Mouse (Mus musculus) frontal cortex, postnatal 36 days (tissue): ENCODE data around the gene Dusp1.

Source experiments
- DNase-seq, 2 experiments: peaks; one replicate each; pipeline ENCODE4 v3.0.0; 2022; ENCODE audit warnings: low spot score in 2 of 2

The Dusp1 gene

DNA sequence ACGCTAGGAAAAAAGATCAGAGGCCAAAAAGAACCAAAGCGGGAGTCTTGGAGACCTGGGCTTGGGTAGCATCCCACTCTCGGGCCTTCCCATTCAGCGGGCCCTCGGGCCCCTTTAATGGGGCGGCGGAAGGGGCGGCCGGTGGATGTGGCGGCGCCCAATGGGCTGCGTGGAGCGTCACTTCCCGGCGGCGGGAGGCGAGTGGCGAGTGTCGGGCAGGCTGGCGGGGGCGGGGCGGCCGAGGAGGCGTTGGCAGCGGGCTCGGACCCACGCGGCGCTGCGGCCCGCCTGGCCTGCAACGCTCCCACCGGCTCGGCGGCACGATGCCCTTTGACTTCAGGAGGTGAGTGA lies 663 bp downstream of the Dusp1 start, which contains the start of gene Ergic1:
Gene Ergic1, plus strand, starts transcription at position 200 of the 351 bp plus-strand sequence.
- peak; percentile 88 to 92 for DNase-seq

DNA sequence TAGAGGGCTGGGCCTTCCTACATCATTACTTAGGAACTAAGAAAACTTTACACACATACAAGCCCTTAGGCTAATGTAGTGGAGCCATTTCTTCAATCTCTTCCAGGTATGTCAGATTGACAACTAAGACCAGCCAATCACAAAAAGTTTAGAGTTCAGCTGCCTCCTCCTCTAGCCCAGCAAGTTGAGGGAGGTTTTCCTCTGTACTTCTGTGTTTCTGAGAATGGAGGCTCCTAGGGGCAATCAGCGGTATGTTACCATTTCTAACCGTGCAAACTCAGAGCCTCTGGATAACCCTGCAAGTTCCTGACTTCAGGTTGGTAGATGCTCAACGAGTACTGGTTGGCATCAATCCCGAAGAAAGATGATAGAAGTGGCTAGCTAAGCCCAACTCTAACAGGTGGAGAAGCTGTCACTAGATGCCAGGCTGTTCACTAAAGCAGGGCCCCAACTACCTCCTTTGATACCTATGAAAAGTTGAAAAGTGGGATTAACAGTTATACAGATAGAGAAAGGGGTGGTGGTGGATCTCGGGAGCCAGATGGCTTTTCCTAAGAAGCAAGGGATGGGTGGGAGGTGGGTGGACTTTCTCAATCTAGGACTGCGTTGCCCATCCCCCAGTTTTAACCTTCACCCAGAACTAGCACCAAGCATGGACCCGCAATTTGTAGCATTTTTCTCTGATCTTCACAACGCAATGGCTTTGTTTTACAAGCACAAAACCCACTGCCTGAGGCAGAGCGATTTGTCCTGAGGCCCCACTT lies 1.2 kb downstream of the Dusp1 start:
- DNase-seq, result no peak

DNA sequence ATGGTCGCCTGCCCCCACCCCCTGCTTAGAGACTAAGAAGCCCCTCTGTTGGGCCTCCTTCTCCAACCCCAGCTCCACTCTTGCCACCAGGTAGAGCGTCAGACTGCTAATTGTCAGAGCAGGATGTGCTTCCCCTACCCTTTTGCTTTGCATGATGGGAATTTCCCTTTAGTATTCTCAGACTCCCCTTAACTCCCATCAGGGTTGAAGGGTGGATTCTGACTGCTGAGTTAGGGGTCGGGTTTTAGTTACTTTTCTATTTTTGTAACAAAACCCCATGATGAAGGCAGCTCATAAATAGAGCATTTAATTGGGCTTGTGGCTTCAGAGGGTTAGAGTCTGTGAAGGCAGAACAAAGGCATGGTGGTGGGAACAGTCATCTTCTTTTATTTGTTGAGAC lies 8.9 kb downstream of the Dusp1 start:
- no peak for DNase-seq

DNA sequence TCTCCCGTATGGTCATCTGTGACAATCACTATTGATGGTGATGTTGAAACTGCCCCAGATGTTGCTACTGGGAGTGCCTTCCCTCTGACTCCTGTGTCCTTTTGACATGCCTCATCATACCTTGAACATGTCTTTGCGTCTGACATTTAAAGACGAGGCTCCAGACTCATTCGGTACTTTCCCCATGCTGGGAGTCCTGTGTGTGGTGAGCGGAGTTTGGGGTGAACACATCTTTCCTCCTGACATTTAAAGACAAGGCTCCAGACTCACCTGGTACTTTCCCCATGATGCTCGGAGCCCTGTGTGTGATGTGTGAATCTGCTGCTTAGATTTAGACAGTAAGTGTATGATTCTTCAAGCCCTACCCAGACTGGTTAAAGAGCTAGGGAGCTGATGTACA lies 10.8 kb downstream of the Dusp1 start:
- DNase-seq, result no peak

DNA sequence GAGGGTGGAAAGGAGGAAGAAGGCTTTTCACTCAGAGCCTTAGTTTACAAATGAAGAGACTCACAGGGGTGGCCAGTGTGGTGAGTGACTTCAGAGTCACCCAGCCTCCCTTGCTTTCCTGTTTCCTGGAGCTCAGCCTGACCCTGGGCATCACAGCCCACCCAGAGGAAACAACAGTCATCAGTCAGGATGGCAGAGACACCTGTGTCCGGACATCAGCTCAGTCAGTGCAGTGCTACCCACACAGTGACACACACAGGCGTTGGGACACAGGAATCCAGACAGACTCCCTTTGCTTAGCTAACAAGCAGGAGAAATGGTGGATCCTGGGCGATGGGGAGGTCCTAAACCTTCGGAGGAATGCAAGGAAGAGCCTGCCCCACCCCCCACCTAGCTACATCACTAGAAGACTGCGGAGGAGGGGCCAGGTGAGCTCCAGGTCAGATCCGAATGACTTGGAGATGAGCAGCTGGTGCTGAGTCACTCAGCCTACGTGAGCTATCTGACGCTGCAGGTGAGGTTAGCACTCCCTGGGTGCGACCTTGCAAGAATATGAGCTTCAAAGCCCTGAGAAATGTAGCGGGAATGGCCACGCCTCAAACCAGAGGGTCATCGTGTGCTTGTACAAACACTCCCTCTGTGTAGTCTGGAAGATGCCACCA lies 12.6 kb downstream of the Dusp1 start:
- no peak for DNase-seq

DNA sequence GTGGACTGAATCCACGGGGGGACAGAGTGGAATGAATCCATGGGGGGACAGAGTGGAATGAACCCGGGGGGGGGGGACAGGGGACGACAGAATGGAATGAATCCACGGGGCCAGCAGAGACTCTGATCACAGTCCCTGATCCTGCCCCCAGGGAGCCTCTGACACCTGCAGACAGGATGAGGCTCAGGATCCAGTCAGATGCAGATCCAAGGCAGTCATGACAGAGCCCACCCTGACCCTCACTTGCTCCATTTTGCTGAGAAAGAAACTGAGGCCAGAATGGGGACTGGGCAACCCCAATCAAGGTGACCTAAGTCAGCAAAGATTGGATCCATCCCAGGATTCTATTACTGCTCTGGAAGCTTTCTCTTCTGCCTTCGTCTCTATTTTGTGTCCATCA lies 13.4 kb downstream of the Dusp1 start:
- DNase-seq, result no peak

DNA sequence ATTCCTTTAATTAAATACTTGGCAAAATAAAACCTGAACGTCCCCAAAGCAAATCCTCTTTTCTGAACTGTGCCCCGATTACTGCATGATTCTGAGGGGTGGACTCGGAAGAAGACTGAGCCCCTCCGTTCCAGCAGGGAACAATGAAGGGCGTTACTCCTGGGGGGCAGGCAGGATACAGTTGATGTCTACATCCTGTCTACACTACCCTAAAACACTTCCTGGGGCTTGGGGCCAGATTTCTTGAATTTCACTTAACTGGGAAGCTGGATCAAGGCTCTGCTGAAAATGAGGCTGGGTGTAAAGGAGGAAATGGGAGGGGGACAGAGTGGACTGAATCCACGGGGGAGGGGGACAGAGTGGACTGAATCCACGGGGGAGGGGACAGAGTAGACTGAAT lies 14.2 kb downstream of the Dusp1 start:
- DNase-seq, result no peak

DNA sequence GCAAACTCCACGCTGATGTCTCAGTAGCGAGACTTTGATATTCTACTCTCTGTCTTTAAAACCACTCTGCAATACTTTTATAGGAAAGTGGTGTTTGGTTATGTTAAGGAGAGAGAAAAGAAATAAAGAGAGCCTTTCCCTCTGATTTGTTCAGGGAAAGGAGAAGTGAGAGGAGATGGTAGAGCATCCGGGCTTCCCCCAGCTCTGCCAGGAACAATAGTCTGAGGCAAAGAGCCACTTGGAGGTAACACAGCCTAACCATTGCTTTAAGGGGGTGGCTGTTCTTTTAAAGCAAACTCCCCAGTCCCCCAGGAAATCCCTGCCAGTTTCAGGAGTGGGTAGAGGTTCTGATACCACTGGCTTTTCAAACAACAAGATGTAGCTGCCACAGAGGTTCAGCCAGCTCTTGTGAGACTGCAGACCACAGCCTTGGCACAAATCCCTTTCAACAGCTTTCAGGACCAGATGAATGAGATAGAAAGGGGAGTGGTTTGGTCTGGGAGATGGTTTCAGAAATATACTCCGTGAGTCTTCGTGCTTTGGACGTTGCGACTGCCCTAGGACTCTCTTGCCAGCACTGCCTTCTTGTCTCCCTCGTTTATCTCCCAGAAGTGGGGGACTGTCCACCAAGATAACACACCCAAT lies 17.5 kb downstream of the Dusp1 start:
- no peak for DNase-seq

DNA sequence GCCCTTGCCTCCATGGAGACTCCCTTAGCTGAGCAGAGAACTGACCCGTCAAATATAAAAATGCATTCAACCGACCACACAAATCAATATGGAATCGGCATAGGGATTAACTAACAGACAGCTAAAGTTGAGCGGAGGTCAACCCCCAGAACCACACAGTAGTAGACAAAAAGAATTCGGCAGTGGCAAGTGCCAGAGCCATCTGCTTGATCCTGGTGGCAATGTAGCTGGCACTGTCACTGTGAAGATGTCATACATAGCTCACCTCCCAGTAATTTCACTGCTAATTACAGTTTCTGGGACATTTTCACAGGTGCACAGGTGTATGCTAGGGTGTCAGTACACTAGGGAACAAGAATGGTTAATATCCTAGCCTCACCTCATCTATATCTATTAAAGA lies 21.8 kb downstream of the Dusp1 start:
- no peak for DNase-seq

DNA sequence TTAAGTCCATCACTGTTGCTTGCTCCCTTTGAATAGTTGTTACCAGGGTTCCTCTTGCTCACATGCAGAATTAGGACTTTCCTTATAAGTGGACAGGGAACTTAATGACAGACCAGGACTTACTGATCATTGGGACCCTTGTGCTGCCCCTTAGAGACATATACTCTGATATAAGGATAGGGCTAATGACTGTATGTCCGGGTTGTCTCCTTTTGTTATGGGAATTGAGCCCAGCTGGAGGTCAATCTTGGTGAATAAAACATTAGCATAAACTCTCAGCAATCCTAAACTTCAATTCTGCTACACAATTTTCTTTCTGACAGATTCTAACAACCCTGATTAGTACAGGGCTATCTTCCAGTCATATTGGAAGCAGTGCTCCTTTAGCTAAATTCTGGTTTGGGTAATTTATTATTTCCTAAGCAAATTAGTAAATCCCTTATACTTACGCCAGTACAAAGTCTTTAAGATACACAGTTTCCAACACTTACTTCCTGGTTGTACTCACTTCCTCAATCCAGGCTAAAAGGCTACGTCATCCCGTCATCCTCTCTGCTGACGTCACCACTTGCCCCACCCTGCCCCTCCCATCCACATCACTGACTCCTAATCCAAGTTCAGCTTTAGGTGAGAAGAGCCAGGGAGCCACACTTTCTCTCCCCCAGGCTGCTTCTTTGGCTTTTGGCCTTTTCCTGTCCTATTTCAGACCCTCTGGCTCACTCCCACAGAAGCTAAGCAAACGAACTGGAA lies 24.0 kb downstream of the Dusp1 start:
- DNase-seq, result no peak

DNA sequence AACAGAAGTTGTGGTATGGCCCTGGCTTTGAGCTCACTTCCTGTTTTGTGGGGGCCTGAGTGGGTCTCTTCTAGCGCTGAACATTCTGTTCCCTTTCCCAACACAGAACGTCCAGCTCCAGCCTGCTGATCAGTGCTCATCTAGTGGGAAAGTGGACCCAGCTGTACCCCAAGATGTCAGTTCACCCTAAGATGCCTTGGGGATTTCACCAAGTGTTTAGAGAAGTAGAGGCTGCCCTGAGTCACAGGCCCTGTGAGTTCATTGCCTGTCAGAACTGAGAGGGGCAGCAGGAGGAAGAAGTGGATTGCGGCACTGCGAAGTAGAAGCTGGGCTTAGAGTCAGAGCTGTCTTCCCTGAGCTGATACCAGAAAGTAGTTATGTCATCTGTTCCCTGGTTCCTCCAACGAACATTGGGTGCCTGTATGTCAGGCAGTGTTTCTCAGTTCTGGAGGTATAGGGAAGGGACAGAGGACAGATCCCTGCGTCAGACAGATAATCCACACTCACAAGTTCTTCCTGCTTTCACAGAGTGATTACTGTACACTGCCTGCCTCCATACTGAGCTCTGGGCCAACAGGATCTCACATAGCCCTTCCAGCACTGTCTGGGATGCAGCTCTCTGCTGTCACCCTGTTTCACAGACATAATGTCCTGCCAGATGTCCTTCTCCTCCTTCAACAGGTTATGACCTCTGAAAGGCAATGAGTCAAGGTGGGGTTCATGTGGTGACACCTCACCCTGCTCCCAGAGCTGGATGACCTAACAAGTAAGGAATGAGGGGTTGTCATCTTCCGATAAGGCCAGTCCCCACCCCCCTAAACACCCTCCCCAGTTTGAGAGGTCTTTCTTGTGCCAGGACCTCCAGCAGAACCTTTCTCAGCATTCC lies 26.4 kb downstream of the Dusp1 start:
- DNase-seq, result no peak

DNA sequence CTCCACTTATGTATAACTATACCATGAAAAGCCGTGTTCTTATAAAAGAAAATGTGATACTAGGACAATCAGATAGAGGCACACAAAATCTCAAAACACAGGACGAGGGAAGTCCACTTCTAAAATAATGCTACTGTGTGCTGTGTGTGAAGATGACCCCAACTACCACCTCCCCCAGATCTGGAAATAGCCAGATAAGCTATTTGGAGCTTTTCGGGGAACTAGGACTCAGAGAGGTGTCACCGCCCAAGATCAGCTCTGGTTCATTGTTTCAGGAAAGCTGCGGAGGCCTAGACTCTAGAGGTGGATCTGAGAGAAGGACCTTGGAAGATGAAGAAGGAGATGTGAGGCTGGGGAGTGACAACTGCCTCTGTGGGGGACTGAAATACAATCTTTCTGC lies 27.2 kb downstream of the Dusp1 start:
- no peak for DNase-seq

DNA sequence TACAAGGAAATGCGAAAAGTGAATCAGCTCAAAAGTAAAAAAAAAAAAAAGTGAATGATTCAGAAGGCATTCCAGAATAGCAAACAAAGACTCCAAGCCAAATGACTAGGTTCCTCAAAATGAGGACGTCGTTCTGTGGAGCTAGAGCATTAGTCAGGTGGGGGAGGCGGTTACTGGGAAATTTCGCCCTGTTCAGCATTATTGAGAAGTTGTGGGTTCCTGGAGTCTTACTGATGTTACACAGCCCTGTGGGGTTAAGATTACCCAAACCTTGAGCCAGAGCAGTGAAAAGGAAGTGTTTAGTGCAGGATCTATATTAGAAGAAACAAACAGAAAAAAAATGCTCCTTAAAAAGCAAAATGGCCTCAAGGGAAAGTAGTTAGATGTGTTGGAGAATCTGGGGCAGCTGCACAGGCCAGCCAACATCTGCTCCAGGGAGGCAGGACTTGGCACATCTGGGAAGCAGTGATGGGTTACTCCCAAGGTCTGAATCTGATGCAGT lies 28.0 kb downstream of the Dusp1 start:
- DNase-seq, result no peak

DNA sequence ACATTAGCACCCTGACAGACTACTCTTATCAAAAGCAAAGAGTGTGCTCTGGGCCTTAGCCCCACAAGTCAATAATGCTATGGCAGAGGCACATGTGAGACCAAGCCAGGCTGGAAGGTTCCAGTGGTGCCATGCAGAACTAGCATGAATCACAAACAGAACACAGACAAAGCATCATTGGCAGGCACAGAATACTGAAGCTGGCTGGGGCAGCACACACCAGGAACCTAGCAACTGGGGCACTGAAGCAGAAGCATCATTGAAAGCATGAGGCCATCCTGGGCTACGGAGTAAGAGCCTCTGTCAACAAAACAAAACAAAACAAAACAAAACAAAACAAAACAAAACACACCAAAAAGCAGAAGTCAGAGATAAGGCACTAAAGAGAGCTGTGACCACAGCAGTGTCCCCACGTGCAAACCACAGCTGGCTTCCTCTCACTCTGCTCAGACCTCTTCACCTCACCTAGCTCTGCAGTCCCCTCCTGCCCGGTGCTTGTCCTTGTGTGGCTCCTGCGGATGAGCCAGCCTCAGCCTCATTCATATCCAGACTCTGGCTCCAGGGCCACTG lies 29.4 kb downstream of the Dusp1 start:
- DNase-seq, result no peak

DNA sequence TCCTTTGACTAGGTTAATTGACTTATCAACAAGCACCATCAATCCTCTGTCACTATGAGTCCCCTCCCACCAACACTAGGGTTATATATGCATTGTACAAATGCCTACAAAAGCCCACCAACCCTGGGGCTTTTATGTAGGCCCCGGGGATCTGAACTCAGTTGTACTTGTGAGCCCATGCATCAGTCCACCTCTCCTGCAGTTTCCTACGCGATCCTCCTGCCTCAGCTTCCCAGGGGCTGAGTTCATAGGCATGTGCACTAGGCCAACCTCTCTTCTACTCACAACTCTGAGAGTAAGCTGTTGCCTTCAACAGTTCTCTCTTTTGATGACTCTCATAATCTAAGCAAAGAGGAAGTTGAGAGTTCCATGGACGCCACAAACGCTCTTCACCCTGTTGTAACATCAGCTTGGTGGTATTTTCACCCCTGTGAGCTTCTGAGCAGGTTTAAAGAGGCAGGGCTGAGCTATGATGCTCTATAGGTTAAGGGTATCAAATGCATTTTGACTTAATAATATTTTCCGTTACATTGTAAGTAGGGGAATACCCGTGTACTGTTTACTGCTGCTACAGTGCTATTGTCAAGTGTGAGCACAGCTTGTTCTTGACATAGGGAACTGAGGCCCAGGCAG lies 30.4 kb downstream of the Dusp1 start:
- no peak for DNase-seq

DNA sequence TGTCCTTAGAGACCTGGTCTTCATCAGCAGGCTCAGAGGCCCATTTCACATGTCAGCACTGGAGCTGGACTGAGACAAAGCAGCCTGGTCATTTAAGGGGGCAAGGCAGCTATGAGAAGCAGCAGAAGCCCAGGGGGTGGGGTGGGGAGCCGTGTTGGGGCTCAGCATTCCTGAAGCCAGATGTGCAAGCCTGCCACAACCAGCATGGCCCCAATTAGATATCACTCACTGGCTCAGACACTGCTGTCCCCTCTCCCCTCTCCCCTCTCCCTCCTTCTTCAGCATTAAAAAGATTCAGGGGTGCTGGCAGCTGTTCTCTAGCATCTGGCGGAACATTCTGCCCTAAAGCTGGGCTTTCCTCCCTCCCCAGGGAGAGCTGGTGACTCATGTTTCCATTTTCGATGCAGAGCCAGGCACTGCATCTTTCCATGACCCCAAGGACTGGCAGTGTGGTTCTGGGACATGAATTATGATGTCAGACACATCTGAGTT lies 31.3 kb downstream of the Dusp1 start:
- DNase-seq, result no peak

DNA sequence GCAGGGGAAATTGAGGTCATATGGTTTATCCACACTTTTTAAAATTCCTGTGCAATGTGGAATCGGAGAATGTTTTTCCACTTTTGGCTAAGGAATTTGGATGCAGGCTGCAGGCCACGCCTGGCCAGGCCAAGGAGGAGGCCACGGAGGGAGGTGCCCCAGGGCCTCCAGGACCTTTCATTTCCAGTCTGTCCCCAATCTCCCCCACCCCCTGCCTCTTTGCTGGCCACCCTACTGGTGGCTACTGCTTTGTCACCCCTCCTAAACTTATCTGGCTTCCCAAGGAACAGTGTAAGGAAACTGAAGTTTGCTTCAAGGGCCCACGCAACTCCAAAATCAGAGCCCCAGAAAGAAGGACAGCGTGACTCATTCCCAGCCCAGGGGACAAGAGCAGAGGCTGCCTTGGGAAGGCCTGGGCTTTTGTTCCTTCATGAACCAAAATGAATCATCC lies 32.1 kb downstream of the Dusp1 start:
- DNase-seq, result no peak

DNA sequence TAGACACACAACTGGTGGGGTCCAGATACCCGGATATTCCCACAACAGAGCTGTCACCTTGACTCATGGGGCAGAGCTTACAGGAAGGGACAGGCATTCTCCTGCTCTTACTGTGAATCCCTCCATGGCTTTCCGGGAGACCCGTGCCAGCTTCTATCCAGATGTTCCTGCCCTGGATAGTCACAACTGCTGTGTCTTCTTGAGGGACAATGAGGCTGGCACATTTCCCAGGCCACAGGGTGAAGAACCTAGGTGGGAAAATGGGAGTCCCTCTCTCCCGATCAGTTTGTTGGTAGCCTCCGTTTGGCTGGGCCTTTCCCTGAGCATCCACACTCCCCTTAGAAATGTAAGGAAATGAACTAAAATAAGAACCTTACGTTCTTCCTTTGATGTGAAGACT lies 33.2 kb downstream of the Dusp1 start:
- no peak for DNase-seq

DNA sequence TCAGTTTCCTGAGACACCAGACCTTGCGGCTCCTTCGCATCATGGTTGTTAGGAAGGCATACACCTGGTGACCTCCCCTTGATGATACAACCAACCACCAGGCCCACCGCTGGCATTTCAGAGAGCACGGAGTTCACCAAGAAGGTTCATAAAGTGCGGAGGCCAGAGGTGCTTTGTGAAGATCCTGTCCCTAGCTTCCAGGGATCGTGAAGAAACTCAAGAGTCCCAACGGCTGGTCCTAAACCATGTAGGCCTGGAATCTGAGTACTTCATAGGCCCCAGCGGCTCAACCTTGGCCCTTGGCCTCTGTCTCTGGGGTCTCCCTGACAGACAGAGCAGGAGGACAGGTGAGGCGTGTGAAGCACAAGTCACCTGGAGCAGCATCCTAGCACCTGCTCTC lies 34.6 kb downstream of the Dusp1 start:
- DNase-seq, result no peak

DNA sequence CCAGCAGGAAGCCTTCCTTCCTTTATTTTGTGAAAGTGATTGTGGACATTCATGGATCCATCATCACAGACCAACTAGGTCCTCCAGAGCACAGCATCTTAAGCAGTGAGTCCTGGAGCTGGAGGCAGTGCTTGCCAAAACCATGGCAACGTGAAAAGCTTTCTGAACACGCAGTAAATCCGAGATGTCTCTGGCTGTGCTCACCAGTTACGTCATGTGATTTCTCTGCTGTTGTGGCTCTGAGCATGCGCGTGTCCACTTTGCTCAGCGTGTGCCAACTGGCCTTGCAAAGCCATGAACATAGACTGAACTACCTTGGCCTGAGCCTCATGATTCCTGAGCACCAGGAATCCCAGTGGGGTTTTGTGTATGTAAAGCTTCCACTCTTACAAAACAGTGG lies 36.6 kb downstream of the Dusp1 start:
- DNase-seq, result peak in 1 of 2 experiments; percentile 66
